Mouse (Mus musculus) urinary bladder, postnatal 36 days (tissue): ENCODE data around the gene Olfr63.
"Not testable (repeated sequence)": the region's sequence is repeated elsewhere in the genome, so short reads cannot be mapped to it uniquely, and the experiment has no call there.

ENCODE experiments used
- DNase-seq, 2 experiments: peaks; one replicate each; pipeline ENCODE4 v3.0.0; 2022; ENCODE audit warnings: low spot score in 2 of 2, mixed read lengths in 1 of 2

Olfr63 gene

DNA sequence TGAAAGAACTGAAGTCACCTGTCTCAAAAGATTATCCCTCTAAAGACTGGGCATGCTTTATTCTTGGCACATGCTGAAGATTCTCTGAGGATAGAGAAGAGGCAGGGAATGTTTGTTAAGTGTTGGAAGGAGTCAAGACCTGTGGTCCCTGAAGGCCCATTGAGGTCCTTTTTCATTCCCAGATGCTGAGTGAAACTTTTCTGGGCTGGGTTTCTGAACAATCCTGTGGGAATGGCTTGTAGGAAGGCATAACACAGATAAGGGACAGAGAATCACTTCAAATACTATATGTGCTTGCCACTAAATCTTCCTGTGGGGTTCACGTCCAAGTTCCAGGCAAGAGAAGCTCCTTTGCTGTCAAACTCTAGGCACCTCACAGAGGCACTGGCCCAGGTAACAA, at the start of gene Olfr63:
Gene Olfr63 (plus strand): TSS at position 301 of the 400 bp plus-strand sequence.
- DNase-seq, result no peak

DNA sequence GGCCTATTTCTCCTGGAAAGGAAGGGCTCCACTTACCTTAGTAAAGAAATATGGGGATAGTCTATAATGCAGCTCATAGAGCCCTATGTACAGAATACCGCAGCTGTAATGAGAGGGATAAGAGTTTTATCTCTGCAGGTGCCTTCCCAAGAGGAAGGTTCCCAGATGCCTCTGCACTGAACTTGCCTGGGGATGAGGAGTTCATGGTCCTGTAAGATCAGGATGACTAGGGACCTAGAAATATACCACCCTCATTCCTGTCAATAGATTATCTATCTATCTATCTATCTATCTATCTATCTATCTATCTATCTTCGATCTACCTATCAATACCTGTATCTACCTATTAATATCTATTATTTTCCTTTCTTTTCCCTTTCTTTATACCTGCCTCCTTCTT, 42.9 kb upstream of the Olfr63 start, which contains the start of gene Olfr1564:
Gene Olfr1564 (minus strand): TSS at position 101 of the 400 bp plus-strand sequence.
- DNase-seq, result no peak

DNA sequence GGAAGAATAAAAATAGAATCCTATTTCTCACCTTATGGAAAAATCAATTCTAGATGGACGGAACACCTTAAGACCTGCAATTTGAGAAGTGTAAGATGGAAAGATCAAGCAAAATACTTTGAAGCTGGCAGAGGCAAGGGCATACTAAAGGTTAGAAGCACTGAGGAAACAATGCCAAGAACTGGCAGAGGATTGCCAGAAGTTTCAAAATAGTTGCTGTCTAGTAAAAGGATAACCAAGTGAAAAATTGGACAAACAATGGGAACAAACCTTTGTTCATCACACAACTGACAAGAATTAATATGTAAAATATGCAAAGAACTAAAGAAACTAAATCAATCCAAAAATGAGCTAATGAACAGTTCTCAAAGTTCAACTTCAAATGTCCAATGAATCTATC, 27.8 kb upstream of the Olfr63 start:
- not testable (repeated sequence) for DNase-seq

DNA sequence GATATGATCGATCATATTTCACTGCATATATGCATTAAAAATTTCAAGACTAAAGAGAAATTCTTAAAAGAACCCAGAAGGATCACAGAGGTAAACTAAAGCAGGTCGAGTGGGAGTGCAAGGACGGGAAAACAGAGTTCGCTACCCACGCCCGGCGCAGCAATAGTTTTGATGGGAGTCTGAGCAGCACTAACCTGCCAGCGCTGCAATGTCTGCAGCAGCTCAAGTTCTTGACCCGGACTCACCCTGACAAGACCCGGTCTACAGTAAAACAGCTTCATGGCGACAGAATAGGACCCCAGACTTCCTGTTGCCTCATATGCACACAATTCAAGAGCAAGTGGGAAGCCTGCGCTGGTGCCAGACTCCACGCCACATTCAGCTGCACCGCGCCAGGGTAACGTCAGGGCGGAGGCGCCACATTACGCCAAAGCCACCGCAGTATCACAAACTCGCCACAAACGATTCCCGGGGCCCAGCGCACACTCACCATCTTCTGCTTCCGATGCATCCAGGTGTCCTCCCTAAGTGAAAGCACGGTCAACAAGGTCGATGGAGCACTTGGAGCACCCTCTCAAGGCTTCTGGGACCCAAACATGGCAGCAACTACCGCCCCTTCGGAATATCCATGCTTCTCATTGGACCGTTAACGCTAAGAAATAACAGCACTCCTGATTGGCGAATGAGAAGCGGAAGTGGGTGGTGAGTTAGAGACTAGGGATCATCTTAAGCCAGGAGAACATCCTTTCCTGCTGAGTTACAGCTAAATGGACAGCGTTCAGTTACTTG, 9.8 kb upstream of the Olfr63 start, which contains the start of gene Zfp955a:
Gene Zfp955a (minus strand): TSS at position 616 of the 789 bp plus-strand sequence.
- DNase-seq, result not testable (repeated sequence)

DNA sequence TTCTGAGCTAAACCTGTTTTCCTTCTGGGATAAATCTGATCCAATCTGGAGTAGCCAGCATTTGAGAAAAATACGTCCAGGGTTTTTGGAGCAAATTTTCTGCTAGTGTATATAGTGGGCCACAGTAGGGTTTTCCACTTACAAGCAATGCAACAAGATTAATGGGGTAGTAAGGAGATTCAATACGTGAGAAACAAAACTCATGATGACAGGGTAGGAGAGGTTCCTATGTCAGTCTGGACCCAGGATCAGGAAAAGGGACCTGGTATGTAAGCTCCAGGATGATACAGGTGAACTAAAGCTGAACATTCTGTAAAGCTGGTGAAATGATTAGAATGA, 9.2 kb upstream of the Olfr63 start:
- not testable (repeated sequence) for DNase-seq

DNA sequence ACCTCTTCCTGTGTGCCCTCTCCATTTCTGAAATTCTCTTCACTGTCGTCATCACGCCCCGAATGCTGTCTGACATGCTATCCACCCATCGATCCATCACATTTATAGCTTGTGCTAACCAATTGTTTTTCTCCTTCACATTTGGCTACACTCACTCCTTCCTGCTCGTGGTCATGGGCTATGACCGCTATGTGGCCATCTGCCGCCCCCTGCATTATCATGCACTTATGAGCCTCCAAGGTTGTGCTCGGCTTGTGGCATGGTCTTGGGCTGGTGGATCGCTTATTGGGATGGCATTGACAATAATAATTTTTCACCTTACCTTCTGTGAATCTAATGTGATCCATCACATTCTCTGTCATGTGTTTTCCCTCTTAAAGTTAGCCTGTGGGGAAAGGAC, 4.4 kb downstream of the Olfr63 start:
- no peak for DNase-seq

DNA sequence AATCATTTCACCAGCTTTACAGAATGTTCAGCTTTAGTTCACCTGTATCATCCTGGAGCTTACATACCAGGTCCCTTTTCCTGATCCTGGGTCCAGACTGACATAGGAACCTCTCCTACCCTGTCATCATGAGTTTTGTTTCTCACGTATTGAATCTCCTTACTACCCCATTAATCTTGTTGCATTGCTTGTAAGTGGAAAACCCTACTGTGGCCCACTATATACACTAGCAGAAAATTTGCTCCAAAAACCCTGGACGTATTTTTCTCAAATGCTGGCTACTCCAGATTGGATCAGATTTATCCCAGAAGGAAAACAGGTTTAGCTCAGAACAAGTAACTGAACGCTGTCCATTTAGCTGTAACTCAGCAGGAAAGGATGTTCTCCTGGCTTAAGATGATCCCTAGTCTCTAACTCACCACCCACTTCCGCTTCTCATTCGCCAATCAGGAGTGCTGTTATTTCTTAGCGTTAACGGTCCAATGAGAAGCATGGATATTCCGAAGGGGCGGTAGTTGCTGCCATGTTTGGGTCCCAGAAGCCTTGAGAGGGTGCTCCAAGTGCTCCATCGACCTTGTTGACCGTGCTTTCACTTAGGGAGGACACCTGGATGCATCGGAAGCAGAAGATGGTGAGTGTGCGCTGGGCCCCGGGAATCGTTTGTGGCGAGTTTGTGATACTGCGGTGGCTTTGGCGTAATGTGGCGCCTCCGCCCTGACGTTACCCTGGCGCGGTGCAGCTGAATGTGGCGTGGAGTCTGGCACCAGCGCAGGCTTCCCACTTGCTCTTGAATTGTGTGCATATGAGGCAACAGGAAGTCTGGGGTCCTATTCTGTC, 24.8 kb downstream of the Olfr63 start, which contains the start of gene Zfp955b:
Gene Zfp955b (plus strand): TSS at position 506 of the 837 bp plus-strand sequence.
- DNase-seq, result not testable (repeated sequence)

DNA sequence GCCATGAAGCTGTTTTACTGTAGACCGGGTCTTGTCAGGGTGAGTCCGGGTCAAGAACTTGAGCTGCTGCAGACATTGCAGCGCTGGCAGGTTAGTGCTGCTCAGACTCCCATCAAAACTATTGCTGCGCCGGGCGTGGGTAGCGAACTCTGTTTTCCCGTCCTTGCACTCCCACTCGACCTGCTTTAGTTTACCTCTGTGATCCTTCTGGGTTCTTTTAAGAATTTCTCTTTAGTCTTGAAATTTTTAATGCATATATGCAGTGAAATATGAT, 25.3 kb downstream of the Olfr63 start:
- not testable (repeated sequence) for DNase-seq
